Mouse (Mus musculus) adrenal gland, postnatal 4 days (tissue): ENCODE data around the gene Sik3. TPM values are rescaled to one million over a fixed set of nuclear protein-coding genes. Genes with fewer than 3 reads are reported as not detected.
"Not testable (repeated sequence)": the region's sequence is repeated elsewhere in the genome, so short reads cannot be mapped to it uniquely, and the experiment has no call there.

Source experiments
- DNase-seq, 2 experiments: peaks; one replicate each; pipeline ENCODE4 v3.0.0; 2021 to 2022; ENCODE audit warnings: low spot score in 2 of 2, mixed read lengths in 2 of 2
- total RNA-seq, 2 experiments: library from RNA; stranded (reverse); gene quantifications; 2 replicates each; pipeline ENCODE4 v1.2.3; 2021

Gene Sik3
- total RNA-seq, 2 experiments from 2014 or later, result 61.9 to 69.3 TPM

DNA sequence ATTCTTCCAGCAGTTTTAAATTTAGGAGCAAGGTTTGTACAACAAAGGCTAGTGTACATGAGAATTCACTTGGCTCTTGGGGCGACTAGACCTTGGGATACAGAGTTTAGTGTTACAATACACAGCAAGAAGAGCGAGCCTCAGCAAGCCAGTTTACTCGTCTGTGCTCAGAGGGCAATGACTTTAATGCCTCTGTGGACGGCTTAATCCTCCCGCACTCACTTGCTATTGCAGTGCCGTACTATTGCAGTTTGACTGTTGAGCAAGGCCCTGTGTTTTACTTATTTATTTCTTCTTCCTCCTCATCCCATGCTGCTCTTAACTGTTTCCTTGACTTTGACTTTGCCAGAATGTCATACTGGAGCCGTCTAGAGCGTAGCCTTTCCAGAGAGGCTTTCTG lies 37.6 kb downstream of the Sik3 start:
- DNase-seq, result no peak

DNA sequence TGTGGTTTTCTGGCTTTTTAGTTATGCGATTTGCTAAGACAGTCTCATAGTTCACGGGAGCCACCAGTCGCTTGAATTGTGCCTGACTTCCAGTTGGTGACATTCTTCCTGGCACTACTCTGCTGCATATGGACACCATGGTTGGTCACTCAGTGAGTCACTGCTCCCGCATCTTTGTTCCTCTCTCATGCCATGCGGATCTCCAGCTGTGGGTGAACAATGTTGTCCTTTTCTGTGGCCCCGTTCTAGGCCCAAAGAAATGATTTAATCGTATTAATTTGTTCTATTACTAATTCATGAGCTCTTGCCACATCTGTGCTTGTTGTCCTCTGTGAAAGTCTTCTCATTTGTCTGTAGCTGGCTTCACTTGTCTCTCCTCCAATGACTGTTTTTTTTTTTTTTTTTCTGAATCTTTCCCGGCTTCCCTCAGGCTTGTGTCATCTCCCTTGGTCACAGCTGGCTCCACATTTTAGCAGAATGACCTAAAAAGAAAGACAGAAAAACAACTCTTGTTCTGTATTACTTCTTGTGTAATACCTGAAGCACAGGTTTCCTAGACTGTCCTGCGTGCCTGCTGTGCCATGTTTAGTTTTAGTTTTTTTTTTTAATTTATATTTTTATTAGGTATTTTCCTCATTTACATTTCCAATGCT lies 40.5 kb downstream of the Sik3 start:
- no peak for DNase-seq

DNA sequence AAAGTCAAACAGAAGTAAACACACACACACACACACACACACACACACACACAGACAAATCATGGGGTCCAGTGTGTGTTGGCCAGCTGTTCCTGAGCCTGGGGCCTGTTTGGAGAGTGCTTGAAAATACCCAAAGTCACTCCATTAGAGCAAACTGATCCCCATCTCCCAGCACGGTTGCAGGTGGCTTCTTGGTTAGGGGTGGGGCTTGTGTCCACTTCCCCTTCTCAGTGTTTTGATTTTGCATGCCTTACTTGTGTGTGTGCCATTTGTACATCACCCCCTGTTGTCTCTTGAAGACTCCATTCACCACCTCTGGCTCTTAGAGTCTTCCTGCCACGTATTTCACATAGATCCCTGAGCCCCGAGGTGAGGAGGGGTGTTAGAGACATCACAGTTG lies 45.4 kb downstream of the Sik3 start:
- DNase-seq, result no peak

DNA sequence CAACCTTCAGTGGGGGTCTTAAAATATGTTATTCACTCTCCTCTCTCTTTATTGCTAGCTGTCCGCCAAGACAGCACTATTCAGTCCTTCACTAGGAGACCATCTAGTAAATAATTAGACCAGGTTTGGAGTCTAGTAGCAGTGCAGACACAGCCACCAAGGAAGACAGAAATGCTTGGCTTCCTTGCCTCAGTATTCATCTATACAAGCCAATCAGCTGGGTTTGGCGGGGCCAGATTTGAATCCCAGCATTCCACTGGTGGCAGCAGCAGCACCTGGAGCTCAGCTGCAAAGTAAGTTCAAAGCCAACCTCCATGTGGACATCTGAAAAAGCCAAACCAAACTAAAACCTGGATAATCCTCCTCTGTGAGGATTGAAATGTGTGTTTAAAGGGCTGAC lies 47.6 kb downstream of the Sik3 start:
- no peak for DNase-seq

DNA sequence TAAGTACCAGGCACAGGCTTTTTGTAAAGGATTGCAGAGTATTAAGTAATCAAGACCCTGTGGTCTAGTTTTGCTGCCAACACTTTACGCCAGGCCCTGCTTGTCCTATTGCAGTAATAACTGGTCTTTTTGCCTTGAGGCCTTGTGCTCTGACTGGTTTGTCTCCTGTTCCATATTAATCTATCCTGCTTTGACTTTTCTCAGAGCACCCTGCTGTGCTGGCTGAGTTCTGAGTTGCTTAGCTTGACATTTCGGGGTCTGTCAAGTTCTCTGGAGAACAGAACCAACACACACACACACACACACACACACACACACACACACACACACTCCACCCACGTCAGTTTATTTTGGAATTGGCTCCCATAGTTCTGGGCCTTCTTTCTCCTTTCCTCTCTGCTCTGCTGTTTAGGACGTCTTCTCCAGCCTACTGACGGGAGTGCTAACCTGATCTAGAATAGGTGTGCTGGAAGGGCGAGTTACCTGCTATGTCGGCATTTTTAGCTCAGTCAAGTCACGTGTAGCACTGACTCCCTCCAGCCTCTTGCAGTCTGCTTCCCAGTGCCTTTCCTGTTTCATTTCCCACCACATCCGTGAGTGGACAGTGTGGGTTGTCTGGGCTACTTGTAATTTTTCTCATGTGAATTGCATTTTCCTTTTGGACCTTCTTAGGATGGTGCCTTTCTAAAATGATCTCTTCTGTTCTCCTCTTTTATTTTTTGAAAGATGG lies 49.2 kb downstream of the Sik3 start:
- DNase-seq, result no peak

DNA sequence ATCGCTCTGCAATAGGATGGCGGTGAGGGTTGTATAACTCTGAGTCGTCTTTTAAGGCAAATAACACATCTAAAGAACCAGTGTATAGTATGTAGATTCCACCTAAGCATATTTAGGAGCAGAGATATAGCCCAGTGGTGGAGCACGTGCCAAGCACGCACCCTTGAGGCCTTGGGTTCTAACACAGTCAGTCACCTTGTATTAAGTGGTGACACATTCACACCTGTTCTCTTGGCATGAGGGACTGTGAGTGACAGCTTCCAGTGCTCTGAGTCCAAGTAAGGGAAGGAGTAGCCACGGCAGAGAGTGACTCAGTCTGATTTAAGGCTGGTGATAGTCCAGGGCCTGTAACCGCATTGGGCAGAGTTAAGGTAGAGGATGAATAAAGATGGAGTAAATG lies 51.7 kb downstream of the Sik3 start:
- DNase-seq, result no peak

DNA sequence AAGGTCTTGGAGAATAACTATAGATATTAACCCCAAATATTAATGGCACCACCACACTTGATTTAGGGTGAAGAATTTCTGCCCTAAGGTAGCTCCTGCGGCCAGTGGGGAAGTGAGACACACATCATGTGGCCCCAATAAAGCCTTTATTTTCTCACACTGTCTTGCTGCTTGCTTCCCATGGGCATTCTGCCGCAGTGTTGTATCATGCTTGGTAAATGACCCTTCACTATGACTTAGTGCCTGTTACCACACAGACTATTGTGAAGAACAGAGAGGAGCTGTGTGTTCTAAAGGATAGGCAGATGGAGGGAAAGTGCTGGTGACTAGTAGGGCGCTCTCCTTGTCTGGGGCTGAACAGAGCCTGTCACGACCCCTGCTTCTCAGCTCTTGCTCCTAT lies 54.1 kb downstream of the Sik3 start:
- DNase-seq, result no peak

DNA sequence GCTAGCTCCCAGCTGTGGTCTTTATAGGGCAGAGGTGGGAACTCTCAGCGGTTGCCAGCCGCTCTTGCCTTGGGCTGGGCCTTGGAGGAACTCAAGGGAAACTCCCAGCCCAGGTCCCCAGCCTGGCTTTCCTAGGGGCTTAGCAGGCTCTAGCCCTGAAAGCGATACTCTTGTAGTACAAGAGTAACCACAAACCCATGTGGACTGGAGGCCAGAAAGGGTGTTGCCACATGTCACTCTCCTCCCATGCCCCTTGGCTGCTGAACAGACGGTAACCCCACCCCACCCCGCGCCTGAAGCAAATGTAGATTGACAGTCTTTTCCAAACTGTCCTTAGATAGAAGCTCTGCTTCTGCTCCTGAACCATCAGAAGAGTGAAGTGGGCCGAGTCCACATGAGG lies 55.1 kb downstream of the Sik3 start:
- no peak for DNase-seq

DNA sequence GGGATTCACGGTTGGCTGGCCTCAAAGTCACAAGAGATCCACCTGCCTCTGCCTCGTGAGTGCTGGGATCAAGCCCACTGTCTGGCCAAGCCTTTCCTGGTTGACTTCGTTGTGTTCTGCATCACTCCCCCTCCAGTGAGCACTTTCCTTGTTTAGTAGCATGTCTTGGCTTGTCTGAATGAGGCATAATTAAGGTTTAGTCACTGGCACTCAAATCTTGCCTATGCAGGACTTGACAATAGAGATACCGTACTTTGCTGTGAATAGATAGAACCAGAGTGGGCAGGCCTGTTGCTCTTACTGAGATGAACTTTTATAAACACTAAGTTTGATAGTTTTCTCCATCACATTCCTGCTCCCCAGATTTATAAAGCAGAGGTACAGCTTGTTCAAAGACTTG lies 56.4 kb downstream of the Sik3 start:
- DNase-seq, result no peak

DNA sequence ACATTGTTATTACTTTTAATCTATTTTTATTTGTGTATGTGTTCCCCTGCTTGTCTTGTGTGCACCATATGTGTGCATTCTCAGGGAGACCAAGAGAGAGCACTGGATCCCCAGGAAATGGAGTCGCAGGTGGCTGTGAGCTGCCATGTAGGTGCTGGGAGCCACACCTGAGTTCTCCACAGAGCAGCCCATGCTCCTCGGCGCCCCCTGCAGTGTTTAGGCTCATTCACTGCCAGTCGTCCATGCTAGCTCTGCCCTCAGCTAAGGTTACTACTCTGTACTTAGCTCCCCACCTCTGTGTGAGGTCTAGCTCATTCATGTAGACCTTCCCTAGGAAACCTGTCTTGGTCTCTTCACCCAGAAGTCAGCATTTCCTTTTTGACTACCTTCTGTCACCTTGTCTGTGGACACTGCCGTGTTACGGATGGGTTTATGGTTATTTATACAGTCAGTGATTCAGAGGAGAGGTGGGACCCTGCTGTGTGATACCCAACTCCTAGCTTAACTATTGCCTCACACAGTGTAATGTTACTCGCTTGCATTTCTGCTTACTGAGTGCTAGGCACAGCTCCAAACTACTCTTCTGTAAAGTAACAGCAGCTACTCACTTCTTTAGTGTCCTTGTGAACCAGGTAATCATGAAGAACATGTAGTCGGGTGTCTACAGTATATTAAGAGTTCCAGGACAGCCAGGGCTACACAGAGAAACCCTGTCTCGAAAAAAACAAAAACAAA lies 59.6 kb downstream of the Sik3 start:
- no peak for DNase-seq

DNA sequence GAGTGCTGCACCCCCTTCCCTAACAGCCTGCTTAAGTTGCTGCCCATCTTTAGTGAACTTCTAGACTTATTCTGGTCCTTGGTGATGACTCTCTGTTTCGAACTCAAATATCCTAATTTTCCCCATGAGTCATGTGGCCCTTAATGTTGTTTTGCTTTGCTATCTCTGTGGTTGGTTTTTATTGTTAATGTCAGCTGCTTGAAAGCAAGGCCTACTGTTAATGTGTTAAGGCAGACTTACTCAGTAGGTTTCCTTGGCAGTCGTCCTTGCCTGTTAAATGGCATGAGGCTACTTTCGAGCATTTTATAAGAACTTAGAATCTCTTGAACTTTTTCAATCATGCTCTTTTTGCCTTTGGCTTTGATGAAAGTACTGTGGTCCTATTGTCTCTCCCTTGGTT lies 60.8 kb downstream of the Sik3 start:
- DNase-seq, result no peak

DNA sequence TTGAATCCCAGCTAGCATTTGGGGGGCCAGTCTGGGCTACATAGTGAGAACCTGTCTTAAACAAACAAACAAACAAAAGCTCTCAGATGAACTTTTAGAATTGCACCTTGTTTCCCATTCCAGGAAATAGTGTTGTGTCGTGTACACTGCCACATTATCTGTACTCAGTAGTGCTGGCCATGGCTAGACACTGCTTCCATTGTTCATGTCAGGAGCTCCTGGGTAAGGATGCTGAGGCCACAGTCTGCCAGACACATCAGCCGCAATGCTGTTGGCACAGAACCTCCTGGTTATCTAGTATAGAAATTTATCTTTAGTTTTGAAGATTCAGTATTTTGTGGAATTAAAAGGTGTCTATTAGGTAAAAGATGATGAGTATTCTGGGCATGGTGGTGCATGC lies 63.0 kb downstream of the Sik3 start:
- no peak for DNase-seq

DNA sequence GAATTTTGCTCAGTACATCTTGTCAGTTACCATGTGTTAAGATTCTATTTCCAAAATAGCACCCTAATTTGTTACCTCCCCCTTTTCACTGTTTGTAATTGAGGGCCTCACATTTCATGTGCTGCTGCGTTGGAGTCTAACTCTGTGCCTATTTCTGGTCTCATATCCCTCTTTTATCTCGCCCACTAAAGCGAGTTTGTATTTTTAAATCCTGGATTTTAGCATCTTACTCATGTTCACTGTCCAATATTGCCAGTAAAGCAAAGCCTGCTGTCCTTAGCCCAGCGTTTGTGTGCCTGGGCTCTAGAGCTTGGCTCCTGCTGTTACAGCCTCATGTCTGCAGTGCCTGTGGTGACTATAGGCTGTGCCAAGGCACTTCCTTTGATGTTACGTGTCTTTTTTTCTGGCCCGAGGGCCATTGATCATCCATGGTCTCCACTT lies 69.8 kb downstream of the Sik3 start:
- DNase-seq, result no peak

DNA sequence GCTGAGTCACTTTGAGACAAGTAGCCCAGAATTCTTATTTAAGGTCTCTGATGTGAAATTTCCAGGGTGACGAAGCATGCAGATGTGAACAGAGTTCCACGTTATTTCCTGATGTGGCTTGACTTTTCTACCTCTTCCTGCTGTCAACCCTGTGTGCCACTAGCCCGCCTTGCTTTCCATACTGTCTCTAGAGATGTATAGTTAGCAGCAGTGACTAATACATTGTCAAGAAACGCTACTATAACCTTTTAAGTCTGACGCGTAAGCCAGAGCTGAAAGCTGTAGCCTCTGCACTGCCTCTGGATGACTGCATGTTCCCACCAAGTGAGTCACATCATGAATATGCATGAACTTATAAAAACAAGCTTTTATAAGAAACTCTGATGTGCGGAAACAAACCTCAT lies 70.9 kb downstream of the Sik3 start:
- no peak for DNase-seq

DNA sequence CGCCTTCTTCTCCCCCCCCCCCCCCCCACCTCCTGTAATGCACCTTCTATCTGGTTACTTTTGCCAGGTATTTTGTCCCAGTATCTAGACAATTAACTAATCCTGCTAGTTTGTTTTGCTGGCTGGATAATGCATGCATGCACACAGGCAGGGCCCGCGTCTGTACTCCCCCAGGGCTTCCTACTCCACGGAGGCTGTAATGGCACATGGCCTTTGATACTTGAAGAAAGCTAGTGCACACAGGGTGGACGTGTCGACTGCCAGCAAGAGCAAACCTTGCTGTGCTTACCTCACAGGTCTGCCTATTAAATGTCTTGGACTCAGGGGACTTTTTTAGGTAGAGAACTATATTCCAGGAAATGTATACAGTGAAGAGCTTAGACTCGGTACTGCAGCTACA lies 73.3 kb downstream of the Sik3 start:
- no peak for DNase-seq

DNA sequence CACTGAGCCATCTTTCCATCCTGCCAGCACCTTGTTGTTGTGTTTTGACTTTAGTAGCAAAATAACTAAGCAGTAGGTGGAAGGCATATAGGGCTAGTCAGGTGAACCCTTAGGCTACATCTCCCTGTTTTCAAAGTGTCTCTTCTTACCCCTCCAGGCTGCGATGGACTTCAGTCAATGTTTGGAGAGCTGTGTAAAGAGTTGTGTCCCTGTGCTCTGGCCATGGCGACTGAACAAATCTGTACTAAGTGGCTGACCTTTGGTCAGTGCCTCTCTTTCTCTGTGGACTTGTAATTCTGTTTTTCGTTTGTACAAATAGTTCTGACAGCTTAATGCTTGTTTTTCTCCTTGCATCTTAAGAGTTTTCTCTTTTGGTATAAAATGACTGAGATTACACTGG lies 74.2 kb downstream of the Sik3 start:
- no peak for DNase-seq

DNA sequence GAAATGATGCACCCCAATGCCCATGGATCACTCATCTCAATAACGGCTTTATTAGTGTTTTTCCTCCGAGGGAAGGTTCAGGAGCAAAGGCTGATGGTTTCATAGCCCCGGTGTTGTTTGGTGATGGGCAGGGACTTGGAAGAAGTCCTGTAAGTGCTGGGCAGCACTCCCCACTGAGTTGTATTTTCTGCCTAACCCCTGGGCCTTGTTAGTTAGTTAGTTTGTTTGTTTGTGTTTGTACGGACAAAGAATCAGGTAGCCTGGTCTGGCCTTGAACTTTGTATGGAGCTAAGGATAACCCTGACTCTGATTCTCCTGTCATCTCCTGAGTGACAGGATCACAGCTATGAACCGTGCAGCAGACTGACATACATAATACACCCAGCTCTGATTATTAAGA lies 74.8 kb downstream of the Sik3 start:
- no peak for DNase-seq

DNA sequence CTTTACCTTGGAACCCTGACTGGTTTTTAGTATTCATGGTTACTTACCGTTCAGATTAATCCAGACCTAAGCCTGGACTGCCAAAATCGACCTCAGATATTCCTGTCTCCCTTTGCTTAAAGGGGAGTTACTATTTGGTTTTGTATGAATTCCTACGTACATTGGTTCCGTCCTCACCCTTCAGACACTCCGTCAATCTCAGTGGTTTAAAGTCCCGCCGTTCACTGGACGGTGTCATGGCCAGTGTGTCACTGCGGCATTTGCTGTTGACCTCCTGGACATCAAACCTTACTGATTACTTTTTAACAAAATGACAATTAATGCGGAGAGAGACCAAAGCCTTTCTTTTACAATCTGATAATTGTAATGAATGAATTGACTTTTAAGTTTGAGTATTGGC lies 76.1 kb downstream of the Sik3 start:
- no peak for DNase-seq

DNA sequence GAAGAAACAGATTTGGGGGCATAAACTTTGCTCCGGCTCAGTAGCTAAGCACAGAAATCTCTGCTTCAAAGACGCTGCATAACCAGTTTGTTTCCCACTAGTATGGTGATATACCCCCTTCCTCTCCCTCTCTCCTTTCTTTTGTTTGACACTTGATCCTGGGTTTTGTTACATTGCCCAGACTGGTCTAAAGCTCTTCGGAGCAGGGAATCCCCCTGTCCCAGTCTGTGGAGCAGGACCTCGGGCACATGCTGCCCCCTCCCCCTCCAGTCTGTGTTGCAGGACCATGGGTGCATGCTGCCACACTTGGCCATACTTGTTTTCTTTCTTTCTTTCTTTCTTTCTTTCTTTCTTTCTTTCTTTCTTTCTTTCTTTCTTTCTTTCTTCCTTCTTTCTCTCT lies 77.4 kb downstream of the Sik3 start:
- DNase-seq, result no peak

DNA sequence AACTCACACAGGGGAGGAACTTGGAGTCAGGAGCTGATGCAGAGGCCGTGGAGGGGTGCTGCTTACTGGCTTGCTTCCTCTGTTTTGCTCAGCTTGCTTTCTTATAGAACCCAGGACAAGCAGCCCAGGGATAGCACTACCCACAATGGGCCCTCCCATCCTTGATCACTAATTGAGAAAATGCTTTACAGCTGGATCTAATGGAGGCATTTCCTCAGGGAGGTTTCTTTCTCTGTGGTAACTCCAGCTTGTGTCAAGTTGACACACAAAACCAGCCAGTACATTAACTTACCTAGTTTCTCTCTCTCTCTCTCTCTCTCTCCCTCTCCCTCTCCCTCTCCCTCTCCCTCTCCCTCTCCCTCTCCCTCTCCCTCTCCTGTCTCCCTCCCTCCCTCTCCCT lies 78.5 kb downstream of the Sik3 start:
- not testable (repeated sequence) for DNase-seq

DNA sequence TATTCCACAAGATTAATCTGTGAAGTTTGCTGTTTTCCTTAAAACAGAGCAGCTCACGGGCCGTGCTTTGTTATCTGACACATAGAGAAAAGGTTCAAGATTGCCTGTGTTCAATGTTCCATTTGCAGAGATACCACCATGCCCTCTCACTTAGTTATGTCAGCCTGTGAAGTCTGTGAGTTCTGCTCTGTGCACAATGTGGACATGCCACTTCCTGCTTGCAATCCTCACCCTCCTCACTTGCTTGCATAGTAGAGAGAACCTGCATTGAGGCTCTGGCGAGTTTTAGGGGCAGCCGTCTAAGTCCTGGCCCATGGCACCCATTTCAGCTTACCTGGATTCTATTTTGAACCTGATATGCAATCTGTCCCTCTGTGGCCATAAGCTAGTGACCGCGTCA lies 80.0 kb downstream of the Sik3 start:
- no peak for DNase-seq

DNA sequence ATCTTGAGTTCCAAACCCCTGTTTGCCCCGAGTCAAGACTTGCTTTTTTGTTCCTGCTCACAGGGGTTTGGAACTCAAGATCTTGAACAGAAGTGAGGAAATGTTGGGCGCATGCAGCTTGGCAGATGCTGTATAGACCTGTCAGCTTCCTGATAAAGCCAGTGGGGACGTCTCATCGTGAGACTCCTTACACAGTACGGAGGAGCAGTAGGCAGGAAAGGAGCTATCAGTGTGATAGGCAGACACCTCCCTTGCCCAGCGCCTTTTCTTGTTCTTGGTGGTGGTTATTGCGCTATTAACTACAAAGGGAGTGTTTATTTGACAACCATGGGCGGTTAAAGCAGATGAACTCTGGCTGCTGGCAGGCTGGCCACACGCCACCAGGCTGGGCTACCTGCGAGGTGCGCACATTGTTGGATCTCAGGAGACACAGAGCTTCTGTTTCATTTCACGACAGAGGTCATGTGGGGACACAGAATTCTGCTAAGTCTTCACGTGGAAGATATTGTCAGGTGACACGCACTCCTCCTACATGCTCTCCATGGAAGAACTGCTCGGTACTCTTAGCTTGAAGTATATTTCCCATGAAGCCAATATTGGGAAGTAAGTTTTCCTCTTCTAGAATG lies 85.9 kb downstream of the Sik3 start:
- no peak for DNase-seq
